Mouse (Mus musculus): ENCODE data around the gene Pdzd9.
"Not testable (repeated sequence)": the region's sequence is repeated elsewhere in the genome, so short reads cannot be mapped to it uniquely, and the experiment has no call there.

The Pdzd9 gene

DNA sequence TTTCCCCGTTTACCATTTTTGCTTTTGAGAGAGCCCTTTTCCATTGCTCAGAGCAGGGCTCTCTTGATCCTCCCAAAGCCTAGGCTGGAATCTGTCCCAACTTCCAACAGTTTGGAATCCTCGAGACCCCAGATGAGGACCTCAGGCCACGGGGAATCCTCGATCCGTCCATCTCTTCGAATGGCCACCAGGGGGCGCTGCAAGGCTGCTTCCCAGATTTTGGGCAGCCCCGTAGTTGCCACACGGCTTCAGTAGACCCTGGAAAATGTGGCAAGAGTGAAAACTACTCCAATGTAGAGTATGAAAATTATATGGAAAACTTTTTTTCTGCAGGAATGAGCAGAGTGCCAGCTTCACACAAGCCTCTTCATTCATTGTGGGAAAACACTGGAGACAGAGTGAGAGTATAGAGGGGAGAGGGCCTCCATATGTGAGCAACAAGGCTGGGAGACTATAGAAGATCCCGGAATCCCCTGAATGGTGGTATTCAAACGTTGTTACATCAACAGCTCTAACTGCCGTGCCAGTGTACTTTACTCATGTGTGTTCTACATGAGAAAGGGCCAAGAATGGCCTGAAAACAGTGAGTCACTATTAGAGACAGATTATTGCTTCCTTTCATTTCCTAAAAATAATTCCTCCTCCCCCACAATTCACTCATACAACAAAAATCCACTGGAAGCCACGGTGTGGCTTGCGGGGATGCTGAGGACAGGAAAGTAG is at the start of gene Pdzd9:
TSS of gene Pdzd9 (minus strand) at position 191 of the 723 bp plus-strand sequence.
- peak; percentile 45 for DNase-seq (ENCODE audit: extremely low read depth, insufficient read length, low spot score)

DNA sequence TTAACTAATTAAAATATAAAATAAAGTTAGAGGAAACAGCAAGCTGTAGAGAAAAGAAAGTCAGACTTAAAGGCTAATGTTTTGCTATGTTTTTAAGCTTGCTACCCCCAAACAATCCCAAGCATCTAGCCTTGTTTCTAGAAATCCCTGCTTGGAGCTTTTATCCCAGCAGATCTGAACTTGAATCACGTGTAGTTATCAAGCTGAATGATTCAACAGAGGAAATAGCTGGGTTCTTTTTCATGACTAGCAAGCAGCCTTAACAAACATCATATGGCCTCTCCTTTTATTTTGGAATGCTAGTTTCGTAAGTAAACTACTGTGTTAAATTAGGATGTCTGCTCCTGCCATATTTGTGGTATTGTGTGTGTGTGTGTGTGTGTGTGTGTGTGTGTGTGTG is 47.1 kb upstream of the Pdzd9 start:
- DNase-seq (ENCODE audit: extremely low read depth, insufficient read length, low spot score) = no peak

DNA sequence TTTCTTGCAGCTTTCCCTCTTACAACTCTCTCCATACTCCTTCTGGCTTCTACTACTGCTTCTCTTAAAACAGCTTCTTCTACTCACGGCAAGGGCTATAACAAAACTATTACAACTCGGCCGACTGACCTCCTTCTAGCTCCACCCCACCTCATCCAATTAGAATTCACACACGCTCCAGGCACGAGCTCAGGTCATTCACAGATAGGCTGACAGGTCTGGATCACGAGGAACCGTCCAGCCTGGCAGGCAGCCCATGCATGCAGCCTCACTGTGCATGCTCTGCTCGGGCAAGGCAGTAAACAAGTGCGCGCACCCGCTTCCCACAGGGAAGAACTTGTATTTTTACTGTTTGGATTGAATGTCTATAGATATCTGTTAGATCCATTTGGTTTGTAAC is 43.8 kb upstream of the Pdzd9 start:
- not testable (repeated sequence) for DNase-seq (ENCODE audit: extremely low read depth, insufficient read length, low spot score)

DNA sequence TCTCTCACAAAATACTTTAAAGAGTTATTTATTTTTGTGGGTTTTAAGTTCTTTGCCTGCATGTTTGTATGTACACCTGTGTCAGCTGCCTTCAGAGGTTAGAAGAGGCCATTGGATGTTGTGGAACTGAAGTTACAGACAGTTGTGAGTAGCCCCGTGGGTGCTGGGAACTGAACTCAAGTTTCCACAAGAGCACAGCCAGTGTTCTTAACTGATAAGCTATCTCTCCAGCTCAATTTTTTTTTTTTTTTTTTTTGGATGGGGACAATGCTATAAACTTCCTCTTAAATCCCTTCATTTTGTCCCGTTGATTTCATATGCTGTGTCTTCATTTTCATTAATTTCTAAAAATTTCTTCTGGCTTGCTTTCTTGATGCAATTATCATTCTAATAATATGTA is 43.1 kb upstream of the Pdzd9 start:
- no peak for DNase-seq (ENCODE audit: extremely low read depth, insufficient read length, low spot score)

DNA sequence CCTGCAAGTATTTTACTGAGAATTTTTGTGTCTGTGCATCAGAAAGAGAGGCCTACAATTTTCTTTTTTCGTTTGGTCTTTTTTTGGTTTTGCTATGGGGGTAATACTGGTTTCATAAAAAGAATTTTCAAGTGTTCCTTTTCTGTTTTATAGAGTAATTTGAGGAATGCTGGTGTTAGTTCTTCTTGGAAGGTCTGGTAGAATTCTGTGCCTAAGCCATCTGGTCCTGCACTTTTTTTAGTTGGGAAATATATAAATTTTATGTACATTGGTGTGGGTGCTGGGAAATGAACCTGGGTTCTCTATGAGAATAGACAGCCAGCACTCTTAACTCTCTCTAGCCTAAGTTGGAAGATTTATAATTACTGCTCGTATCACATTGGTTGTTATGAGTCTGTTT is 41.9 kb upstream of the Pdzd9 start:
- no peak for DNase-seq (ENCODE audit: extremely low read depth, insufficient read length, low spot score)

DNA sequence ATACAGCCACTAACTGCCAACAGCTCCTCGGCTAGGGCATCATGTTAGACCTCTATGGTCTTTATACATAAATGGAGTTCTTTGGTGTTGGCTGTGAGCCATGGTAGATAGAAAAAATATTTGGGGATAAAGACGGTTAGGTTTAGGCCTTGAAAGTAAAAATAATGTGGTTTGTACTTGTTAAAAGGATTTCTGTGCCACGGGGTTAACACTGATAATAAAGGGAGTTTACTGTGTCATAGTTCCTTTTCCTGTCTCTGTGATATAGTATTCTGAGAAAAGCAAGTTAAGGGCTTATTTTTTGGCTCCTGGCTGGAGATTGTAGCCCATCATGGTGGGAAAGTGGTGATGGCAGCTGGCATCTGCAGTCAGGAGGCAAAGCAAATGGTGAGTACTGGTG is 33.7 kb upstream of the Pdzd9 start:
- no peak for DNase-seq (ENCODE audit: extremely low read depth, insufficient read length, low spot score)

DNA sequence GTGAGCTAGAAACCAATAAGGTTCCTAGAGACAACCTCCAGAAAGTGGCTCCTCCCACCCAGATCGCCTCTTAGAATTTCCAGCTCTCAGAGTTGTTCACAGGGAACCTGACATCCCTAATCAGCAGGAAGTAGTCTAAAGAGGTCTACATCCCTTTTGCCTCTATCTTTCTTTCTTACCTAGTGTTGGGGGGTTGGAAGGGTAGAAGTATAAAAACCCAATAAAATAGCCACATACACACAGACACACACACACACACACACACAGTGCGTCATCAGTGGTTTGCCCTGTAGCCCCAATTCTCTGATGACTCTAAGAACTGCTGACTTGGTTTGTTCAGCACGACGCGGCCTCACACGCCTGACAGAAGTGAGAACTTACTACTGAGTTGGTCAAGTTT is 29.4 kb upstream of the Pdzd9 start:
- DNase-seq (ENCODE audit: extremely low read depth, insufficient read length, low spot score) = no peak

DNA sequence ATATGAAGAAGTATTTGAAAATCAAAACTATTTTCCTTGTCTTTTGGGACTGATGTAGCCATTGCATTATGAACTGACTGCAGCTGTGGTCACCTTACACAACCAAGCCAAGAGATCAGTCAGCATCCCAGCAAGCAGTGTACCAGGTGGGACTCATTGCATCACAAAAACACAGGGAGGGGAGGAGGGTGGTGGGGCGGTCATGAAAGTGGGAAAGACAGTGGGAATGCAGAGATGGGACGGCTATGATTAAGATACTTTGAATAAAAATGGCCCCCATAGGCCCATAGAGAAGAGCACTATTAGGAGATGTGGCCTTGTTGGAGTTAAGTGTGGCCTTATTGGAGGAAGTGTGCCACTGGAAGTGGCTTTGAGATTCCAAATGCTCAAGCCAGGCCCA is 26.2 kb upstream of the Pdzd9 start:
- no peak for DNase-seq (ENCODE audit: extremely low read depth, insufficient read length, low spot score)

DNA sequence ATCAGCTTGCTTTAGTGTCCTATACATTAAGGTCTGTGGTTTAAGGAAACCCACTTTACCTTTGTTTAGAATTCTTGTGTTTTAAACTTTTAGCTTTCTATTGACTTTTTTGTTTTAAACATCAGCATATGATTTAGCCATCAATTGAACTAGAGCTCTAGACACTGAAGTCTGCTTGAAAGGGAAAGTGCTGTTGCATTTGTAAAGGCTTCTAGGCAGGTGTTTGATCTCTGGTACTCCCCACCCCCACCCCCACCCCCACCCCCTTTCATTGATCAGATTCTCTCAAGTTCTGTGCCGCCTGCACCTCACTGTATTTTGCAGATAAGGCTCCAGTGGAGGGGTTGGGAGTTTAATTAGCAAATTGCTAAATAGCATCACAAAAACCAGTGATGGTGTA is 25.5 kb upstream of the Pdzd9 start:
- DNase-seq (ENCODE audit: extremely low read depth, insufficient read length, low spot score) = no peak

DNA sequence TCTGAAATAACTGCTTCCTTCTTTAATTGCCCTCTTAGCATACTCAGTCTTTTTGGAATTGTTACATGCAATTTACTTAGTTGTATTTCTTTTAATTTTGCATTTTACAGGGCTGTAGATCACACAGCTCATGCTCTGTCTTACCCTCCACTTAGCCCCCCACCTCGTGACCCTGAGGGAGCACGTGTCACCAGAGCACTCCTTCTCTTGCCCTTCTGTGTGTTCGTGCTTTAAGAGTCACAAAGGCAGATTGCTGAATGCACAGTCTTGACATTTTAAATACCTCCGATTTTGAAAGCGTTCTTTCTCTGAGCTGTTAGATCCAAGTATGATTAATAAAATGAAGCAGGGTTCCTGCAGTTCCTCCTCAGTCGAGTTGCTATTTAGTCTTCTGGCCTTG is 25.1 kb upstream of the Pdzd9 start:
- no peak for DNase-seq (ENCODE audit: extremely low read depth, insufficient read length, low spot score)

DNA sequence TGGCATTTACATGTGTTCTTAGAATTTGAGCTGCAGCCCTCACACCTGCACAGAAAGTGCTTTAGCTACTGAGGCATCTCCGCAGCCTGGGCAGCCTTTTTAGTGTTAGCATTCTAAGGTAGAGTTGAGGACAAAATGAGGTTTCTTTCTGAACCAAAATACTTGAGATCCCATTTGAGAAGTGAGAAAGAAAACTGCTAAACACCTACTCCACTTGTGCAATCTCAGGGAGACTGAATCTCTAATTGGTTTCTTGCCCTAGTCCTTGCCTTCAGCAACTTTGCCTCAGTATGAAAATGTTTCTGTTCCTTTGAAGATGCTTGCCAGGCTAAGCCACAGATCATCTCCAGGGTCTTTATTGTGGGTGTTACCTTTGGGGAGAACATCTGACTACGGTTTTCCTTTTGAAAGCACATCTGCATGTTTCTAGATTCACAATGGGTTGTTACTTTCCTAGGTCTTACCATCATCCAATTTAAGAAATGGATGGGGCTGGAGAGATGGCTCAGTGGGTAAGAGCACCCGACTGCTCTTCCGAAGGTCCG is 23.8 kb upstream of the Pdzd9 start:
- no peak for DNase-seq (ENCODE audit: extremely low read depth, insufficient read length, low spot score)

DNA sequence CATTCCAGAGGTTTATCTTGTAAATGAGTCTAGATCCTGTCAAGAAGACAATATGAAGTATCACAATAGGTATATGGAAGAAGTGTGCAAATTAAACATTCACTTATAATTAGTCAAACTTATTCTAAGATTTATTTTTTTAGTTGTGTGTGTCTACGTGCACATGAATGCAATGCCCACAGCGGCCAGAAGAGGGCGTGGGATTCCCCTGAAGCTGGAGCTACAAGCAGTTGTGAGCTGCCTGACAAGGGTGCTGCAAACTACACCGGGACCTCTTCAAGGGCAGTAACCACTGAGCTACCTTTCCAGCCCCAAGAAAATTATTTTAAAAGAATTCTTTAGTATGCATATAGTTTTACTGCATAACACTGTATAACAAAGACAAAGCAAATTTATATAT is 20.5 kb upstream of the Pdzd9 start:
- DNase-seq (ENCODE audit: extremely low read depth, insufficient read length, low spot score) = no peak

DNA sequence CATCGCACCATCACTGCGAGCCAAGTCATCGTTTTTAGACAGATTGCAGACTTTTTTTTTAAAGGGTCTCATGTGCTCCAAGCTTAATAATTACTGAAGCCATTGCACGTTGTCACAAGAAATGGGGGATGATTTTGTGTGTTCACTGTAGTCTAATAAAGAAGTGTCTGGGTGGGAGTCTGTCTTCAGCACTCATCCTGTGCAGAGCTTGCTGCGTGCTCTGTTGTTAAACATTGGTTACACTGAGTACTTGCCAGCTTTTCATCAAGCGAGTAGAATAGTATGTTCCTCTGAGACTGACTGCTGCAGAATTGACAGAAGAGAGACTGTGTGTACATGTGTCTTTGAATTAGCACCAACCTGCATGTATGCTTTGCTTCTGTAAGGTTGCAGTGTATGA is 15.1 kb upstream of the Pdzd9 start:
- no peak for DNase-seq (ENCODE audit: extremely low read depth, insufficient read length, low spot score)

DNA sequence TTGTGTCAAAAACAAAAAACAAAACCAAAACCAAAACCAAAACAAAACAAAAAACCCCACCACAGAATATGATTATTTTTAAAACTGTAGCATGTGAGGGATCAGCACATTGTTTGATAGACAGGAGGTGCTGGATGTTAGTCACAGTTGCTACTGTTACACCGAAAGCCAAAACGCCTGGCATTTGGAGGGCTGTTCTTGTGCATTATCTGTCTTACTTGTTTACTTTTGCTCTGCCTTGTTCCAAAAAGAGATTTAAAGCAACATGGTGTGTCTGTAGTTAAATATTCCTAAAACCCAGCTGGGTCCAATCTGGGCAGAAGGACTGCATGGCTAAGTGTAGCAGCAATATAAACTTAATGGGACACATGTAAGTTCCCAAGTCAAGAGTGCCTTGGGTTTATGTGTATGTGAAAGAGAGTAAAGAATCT is 14.6 kb upstream of the Pdzd9 start:
- no peak for DNase-seq (ENCODE audit: extremely low read depth, insufficient read length, low spot score)

DNA sequence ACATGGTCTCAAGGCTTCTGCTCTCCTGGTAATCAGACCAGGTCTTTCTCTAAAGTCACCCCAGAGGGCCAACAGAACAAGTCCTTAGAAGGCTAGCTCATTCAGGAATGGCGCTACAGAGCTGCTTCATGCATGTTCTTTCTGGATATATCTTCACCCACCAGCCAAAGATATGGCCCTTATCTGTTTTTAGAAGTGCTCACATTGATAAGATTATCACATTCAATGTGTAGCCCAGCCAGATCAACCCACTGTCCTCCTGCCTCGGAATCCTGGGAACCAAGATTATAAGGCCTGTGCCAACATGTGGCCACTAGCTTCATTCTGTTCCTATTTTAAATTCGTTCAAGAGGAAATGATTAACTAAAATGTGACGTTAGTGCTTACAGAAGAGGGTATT is 11.9 kb upstream of the Pdzd9 start:
- DNase-seq (ENCODE audit: extremely low read depth, insufficient read length, low spot score) = no peak

DNA sequence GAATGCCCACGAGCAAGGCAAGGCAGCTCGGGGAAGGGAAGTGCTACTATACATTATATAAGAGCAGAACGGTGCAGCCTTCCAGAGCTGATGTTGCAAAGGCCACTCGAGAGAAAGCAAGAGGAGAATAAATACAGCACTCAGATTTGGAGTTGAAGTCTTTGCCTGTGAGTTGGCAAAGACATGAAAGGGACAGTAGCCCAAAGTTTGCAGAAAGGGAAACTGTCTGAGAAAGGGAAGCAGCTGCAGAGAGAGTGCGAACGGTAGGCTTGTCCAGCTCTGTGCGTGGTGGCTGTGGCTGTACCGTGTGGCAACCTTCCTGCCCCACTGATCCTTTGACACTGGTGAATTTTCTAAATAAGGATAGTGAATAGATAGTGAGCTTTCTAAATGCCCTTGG is 8.9 kb upstream of the Pdzd9 start:
- no peak for DNase-seq (ENCODE audit: extremely low read depth, insufficient read length, low spot score)

DNA sequence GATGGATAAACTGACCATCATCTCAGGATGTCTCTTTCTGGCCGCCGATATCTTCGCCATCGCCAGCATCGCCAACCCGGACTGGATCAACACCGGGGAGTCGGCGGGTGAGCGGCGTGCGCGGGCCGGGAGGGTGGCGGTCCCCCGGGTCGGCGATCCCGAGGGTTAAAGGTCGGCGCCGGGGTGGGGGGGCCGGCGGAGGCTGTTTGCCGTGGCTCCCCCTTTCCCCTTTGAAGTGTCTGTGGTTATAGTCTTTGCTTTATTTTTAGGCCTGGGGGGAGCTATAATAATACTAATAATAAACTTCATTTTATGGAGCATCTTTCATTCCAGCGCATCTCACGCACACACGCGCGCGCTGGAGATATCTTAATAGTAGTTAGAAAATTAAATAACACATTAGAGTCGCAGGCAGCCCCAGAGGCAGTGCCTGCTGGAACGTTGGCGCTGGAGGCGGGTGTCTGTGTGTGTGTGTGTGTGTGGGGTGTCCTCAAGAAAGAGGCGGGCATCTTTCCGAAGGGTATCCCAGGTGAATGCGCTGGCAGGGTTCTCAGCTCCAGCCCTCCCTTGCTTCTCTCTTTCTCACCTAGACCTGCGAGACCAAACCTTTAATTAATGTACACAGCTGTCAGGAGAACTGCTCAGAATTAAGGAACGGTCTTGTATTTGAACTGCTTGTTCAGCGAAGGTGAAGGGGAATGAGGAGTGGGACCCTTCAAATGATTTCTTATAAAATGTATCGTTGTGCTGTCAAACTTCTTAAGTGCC is 7.8 kb upstream of the Pdzd9 start:
- peak; percentile 32 for DNase-seq (ENCODE audit: extremely low read depth, insufficient read length, low spot score)

DNA sequence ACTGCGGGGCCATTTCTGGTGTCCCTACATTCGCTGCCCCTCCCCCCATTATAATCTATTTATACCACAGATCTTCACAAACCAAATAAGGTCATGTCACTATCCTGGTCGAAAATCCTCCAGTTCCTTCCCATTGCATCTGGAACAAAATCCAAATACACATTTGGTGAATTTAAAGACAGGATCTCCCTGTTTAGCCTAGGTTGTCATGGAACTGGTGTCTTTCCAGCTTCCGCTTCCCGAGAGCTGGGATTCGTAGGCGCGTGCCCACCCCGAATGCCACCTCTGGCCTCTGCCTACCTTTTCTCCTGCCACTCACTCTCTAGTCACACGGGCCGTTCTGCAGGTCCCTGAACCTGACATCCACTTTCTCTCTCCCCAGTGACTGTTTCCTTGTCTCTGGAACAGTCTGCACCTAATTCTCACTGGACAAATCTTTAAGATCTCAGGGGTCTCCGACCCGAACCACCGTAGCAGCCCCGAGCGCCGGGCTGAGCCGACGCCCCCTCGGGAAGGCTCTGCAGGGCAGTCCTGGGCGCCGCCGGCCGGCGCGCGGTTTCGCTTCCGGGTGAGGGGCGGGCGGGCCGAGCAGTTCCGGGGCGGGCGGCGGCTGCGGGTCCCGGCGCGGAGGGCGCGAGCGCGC is 7.0 kb upstream of the Pdzd9 start, which contains the start of gene Mosmo:
TSS of gene Mosmo (plus strand) at position 618 of the 643 bp plus-strand sequence.
- DNase-seq (ENCODE audit: extremely low read depth, insufficient read length, low spot score) = peak; percentile 83

DNA sequence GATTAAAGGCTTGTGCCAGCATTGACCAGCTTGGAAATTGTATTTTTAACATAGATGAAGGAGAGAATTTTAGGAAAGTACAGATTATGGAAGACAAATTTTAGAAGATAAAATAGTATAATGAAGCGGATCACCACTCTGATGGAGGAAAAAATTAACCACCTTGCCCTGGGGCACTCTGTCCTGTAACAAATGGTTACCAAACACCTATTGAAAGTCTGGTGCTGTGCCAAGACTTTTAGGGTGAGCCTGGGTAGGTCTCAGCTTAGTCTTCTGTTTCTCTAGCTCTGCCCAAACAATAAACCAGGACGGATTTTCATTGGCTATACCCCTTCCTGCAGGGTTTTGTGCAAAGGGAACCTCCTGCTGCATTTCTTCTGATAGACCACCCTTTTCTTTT is 1.1 kb upstream of the Pdzd9 start:
- no peak for DNase-seq (ENCODE audit: extremely low read depth, insufficient read length, low spot score)

DNA sequence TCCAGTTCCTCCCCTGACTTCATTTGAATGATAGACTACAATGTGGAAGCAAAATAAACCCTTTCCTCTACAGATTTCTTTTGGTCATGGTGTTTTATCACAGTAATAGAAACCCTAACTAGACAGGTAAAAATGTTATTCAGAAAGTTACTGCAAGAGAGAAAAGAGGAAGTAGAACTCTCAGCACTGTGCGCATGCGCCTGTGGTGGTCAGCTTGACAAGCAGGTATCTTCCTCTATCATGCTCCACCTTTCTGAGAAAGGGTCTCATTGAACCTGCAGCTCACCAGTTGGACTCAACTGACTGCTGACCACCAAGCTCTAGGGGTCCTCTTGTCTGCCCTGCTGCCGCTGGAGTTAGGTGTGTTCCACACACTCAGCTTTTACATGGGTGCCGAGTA is 8.1 kb downstream of the Pdzd9 start:
- no peak for DNase-seq (ENCODE audit: extremely low read depth, insufficient read length, low spot score)

DNA sequence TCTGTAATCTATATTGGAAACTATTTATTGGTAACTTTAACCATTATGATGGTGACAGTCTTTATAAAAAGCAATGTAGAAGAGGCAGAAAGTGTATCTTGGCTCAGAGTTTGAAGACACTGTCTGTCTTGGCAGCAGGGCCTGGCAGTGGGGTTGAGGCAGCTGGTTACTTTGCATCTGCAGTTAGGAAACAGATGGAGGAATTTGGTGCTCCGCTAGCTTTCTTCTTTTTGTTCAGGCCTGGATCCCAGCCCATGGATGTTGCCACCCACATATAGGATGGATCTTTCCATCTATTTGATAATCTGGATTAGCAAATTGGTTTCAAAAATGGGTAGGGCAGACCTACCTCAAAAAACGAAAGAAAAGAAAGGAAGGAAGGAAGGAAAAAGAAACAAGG is 22.3 kb downstream of the Pdzd9 start:
- DNase-seq (ENCODE audit: extremely low read depth, insufficient read length, low spot score) = no peak

DNA sequence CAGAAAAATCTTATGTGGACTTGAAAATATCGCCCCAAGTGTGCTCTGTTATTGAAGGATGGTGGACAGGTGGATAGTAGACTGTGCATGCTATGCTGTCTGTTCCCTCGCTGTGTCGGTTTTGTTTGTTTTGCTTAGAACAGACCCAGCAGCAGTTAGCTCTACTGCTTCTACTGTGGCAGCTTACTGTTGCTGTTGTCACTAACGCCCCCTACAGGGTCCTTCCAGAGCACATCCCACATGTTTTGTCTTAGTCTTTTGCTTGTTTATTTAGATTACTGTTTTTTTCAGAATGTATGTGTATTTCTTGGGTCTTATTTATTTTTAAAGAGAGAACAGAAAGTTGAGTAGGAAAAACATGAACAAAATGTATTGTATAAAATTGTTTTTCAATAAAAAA is 26.9 kb downstream of the Pdzd9 start:
- DNase-seq (ENCODE audit: extremely low read depth, insufficient read length, low spot score) = no peak
